Mouse (Mus musculus): Measurements from ENCODE around the gene Rnase12. TPM values are rescaled to one million over a fixed set of nuclear protein-coding genes. Genes with fewer than 3 reads are reported as not detected.
A peak's percentile ranks its signal among the peaks of the same experiment; 100 is the strongest.
"Not testable (repeated sequence)": the region's sequence is repeated elsewhere in the genome, so short reads cannot be mapped to it uniquely, and the experiment has no call there.

The Rnase12 gene
- polyA plus RNA-seq, 1 experiment from 2014 or later: not detected

- Histone ChIP-seq H3K9ac (replicated peaks; ENCODE audit: low read depth, low read length) (no peak overlapping the region), H3K4me1 (replicated peaks; ENCODE audit: control insufficient read depth, insufficient read depth, low read length) (no peaks in the 10 kb centered on the region), H3K4me3 (replicated peaks; ENCODE audit: low read length) (no peak overlapping the region), H3K36me3 (ENCODE audit: control insufficient read depth, insufficient read depth) (no peaks in the 10 kb centered on the region), H3K27ac (ENCODE audit: low read length) (no peak overlapping the region), H3K4me2 (ENCODE audit: low read length) (no peak overlapping the region), H3K27me3 (replicated peaks; ENCODE audit: control insufficient read depth, insufficient read depth, low read length) (no peaks in the 10 kb centered on the region), H3K9me3 (ENCODE audit: control insufficient read depth, low read length) (no peaks in the 10 kb centered on the region)
- WGBS: 78% methylated on average over 4 of the region's 4 CpGs
- ATAC-seq: no peak
These were observed 21.2 kb downstream of the Rnase12 start for GRCm38 (mm10) chr14:51036214-51036613.

DNA sequence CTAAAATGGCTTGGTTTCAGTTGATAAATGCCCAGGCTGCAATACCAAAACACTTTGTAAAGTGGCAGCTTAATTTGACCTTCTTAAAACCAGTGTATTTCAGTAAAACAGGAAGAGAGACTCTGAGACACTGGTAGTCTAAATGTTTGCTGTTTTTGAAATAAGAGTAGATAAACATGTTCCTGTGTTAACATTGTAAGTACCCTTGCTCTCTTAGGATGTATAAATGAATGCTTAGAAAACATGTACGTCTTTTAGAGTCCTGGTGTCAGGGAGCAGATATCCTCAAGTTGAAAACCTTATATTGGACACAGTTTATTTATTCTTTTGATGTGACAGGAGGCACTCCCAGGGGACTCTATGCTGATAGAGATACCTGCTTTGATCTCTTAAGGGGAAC is 22.3 kb downstream of the Rnase12 start:
- Histone ChIP-seq H3K27ac (ENCODE audit: low read length) (no peak overlapping the region), H3K4me2 (ENCODE audit: low read length) (no peak overlapping the region), H3K4me3 (replicated peaks; ENCODE audit: low read length) (no peak overlapping the region), H3K9ac (replicated peaks; ENCODE audit: low read depth, low read length) (no peak overlapping the region), H3K27me3 (replicated peaks; ENCODE audit: control insufficient read depth, insufficient read depth, low read length) (no peaks in the 10 kb centered on the region), H3K4me1 (replicated peaks; ENCODE audit: control insufficient read depth, insufficient read depth, low read length) (no peaks in the 10 kb centered on the region), H3K9me3 (ENCODE audit: control insufficient read depth, low read length) (no peaks in the 10 kb centered on the region), H3K36me3 (ENCODE audit: control insufficient read depth, insufficient read depth) (no peaks in the 10 kb centered on the region)
- ATAC-seq: no peak
- WGBS: 73% methylated on average over 1 of the region's 1 CpGs

GRCm38 (mm10) chr14:51027387-51028155 is 29.9 kb downstream of the Rnase12 start:
- WGBS: 55% methylated on average over 3 of the region's 3 CpGs
- Histone ChIP-seq H3K4me3 (replicated peaks; ENCODE audit: low read length) (no peak overlapping the region), H3K9me3 (ENCODE audit: control insufficient read depth, low read length) (no peaks in the 10 kb centered on the region), H3K4me2 (ENCODE audit: low read length) (no peak overlapping the region), H3K36me3 (ENCODE audit: control insufficient read depth, insufficient read depth) (no peaks in the 10 kb centered on the region), H3K27ac (ENCODE audit: low read length) (no peak overlapping the region), H3K4me1 (replicated peaks; ENCODE audit: control insufficient read depth, insufficient read depth, low read length) (no peaks in the 10 kb centered on the region), H3K9ac (replicated peaks; ENCODE audit: low read depth, low read length) (no peak overlapping the region), H3K27me3 (replicated peaks; ENCODE audit: control insufficient read depth, insufficient read depth, low read length) (no peaks in the 10 kb centered on the region)
- ATAC-seq: no peak

GRCm38 (mm10) chr14:51026391-51027133 is 30.9 kb downstream of the Rnase12 start:
- no peaks in the 10 kb centered on the region for H3K27me3 ChIP-seq (replicated peaks; ENCODE audit: control insufficient read depth, insufficient read depth, low read length)
- no peak overlapping the region for H3K4me2 ChIP-seq (ENCODE audit: low read length)
- H3K36me3 ChIP-seq (ENCODE audit: control insufficient read depth, insufficient read depth): no peaks in the 10 kb centered on the region
- H3K4me3 ChIP-seq (replicated peaks; ENCODE audit: low read length): no peak overlapping the region
- no peaks in the 10 kb centered on the region for H3K4me1 ChIP-seq (replicated peaks; ENCODE audit: control insufficient read depth, insufficient read depth, low read length)
- no peak overlapping the region for H3K9ac ChIP-seq (replicated peaks; ENCODE audit: low read depth, low read length)
- H3K27ac ChIP-seq (ENCODE audit: low read length): no peak overlapping the region
- peak; percentile 75 for ATAC-seq
- WGBS: 36% methylated on average over 5 of the region's 5 CpGs
- H3K9me3 ChIP-seq (ENCODE audit: control insufficient read depth, low read length): no peaks in the 10 kb centered on the region

DNA sequence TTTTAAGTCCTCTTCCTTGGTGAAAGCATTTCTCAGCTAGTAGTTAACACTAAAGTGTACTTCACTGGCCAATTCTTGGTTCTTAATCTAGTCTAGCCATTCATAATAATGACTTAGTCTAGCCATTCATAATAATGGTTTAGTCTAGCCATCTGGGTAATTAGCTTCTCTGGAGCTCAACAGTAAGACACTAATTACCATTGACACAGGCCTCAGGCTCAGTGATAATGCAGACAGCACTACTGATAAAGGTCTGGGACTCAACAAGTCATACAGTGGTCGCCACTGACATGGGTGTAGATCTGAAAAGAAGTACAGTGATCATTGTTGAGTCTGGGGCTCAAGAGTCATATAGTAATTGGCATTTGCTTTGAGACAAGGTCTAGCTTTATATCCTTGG is 32.6 kb downstream of the Rnase12 start:
- 65% methylated on average over 1 of the region's 1 CpGs for WGBS
- no peak for ATAC-seq
- H3K27me3 ChIP-seq (replicated peaks; ENCODE audit: control insufficient read depth, insufficient read depth, low read length): no peaks in the 10 kb centered on the region
- no peaks in the 10 kb centered on the region for H3K4me1 ChIP-seq (replicated peaks; ENCODE audit: control insufficient read depth, insufficient read depth, low read length)
- no peak overlapping the region for H3K9ac ChIP-seq (replicated peaks; ENCODE audit: low read depth, low read length)
- no peak overlapping the region for H3K27ac ChIP-seq (ENCODE audit: low read length)
- no peak overlapping the region for H3K4me2 ChIP-seq (ENCODE audit: low read length)
- no peak overlapping the region for H3K4me3 ChIP-seq (replicated peaks; ENCODE audit: low read length)
- H3K9me3 ChIP-seq (ENCODE audit: control insufficient read depth, low read length): no peaks in the 10 kb centered on the region
- H3K36me3 ChIP-seq (ENCODE audit: control insufficient read depth, insufficient read depth): no peaks in the 10 kb centered on the region

- Histone ChIP-seq H3K4me2 (ENCODE audit: low read length) (no peak overlapping the region), H3K4me1 (replicated peaks; ENCODE audit: control insufficient read depth, insufficient read depth, low read length) (no peaks in the 10 kb centered on the region), H3K9ac (replicated peaks; ENCODE audit: low read depth, low read length) (no peak overlapping the region), H3K9me3 (ENCODE audit: control insufficient read depth, low read length) (no peaks in the 10 kb centered on the region), H3K36me3 (ENCODE audit: control insufficient read depth, insufficient read depth) (no peaks in the 10 kb centered on the region), H3K4me3 (replicated peaks; ENCODE audit: low read length) (no peak overlapping the region), H3K27ac (ENCODE audit: low read length) (no peak overlapping the region), H3K27me3 (replicated peaks; ENCODE audit: control insufficient read depth, insufficient read depth, low read length) (no peaks in the 10 kb centered on the region)
- 80% methylated on average over 4 of the region's 4 CpGs for whole genome bisulfite sequencing
- ATAC-seq: no peak
These were observed 34.0 kb downstream of the Rnase12 start for GRCm38 (mm10) chr14:51023457-51023856.

DNA sequence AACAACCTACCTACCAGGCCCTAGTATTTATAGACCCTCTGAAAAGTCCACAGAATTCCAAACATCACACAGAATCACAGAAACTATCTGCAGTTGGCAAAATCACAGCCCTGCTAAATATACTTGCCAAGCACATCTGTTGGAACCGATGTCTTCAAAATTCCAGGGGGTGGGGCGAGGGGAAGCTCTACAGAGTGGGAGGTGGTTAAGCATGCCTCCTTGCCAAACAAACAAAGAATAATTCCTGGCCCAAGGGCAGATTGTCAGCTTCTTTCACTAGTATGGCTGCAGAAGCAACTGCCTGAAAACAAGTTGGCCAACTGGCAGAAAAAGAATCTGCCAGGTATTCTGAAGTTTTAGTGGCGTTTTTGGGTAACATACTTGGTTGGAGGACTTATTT is 40.2 kb downstream of the Rnase12 start:
- no peaks in the 10 kb centered on the region for H3K4me1 ChIP-seq (replicated peaks; ENCODE audit: control insufficient read depth, insufficient read depth, low read length)
- no peak overlapping the region for H3K9ac ChIP-seq (replicated peaks; ENCODE audit: low read depth, low read length)
- WGBS: 78% methylated on average over 3 of the region's 3 CpGs
- no peak overlapping the region for H3K27ac ChIP-seq (ENCODE audit: low read length)
- H3K36me3 ChIP-seq (ENCODE audit: control insufficient read depth, insufficient read depth): no peaks in the 10 kb centered on the region
- H3K27me3 ChIP-seq (replicated peaks; ENCODE audit: control insufficient read depth, insufficient read depth, low read length): no peaks in the 10 kb centered on the region
- no peak for ATAC-seq
- H3K4me2 ChIP-seq (ENCODE audit: low read length): no peak overlapping the region
- H3K9me3 ChIP-seq (ENCODE audit: control insufficient read depth, low read length): no peaks in the 10 kb centered on the region
- H3K4me3 ChIP-seq (replicated peaks; ENCODE audit: low read length): no peak overlapping the region

- Histone ChIP-seq H3K4me3 (replicated peaks; ENCODE audit: low read length) (no peak overlapping the region), H3K9me3 (ENCODE audit: control insufficient read depth, low read length) (no peaks in the 10 kb centered on the region), H3K27me3 (replicated peaks; ENCODE audit: control insufficient read depth, insufficient read depth, low read length) (no peaks in the 10 kb centered on the region), H3K9ac (replicated peaks; ENCODE audit: low read depth, low read length) (no peak overlapping the region), H3K27ac (ENCODE audit: low read length) (no peak overlapping the region), H3K36me3 (ENCODE audit: control insufficient read depth, insufficient read depth) (no peaks in the 10 kb centered on the region), H3K4me2 (ENCODE audit: low read length) (no peak overlapping the region), H3K4me1 (replicated peaks; ENCODE audit: control insufficient read depth, insufficient read depth, low read length) (no peaks in the 10 kb centered on the region)
- no peak for ATAC-seq
These were observed 41.7 kb downstream of the Rnase12 start for GRCm38 (mm10) chr14:51015780-51016179.

GRCm38 (mm10) chr14:51014724-51015123 is 42.7 kb downstream of the Rnase12 start:
- H3K4me3 ChIP-seq (replicated peaks; ENCODE audit: low read length); H3K27ac ChIP-seq (ENCODE audit: low read length); H3K4me1 ChIP-seq (replicated peaks; ENCODE audit: control insufficient read depth, insufficient read depth, low read length); ATAC-seq; H3K27me3 ChIP-seq (replicated peaks; ENCODE audit: control insufficient read depth, insufficient read depth, low read length); H3K9ac ChIP-seq (replicated peaks; ENCODE audit: low read depth, low read length); H3K9me3 ChIP-seq (ENCODE audit: control insufficient read depth, low read length); H3K4me2 ChIP-seq (ENCODE audit: low read length); H3K36me3 ChIP-seq (ENCODE audit: control insufficient read depth, insufficient read depth): not testable (repeated sequence)
- 91% methylated on average over 3 of the region's 3 CpGs for WGBS

Data from forebrain, embryonic 16.5 days (tissue).